Mouse (Mus musculus) layer of hippocampus, adult 9-10 months (tissue): Measurements from ENCODE around the gene Entpd1.

Experiments
- DNase-seq: peaks from one replicate; pipeline ENCODE4 v3.0.0; 2022; ENCODE audit warnings: low spot score

Gene Entpd1

GRCm38 (mm10) chr19:40726148-40726547 lies 114.0 kb downstream of the Entpd1 start:
- no peak for DNase-seq

GRCm38 (mm10) chr19:40726614-40727013 lies 114.4 kb downstream of the Entpd1 start:
- DNase-seq, result no peak

- no peak for DNase-seq
Measured at GRCm38 (mm10) chr19:40728213-40728612, 116.0 kb downstream of the Entpd1 start.

GRCm38 (mm10) chr19:40728732-40729420 lies 116.7 kb downstream of the Entpd1 start:
- DNase-seq, result no peak

- no peak for DNase-seq
Measured at GRCm38 (mm10) chr19:40733409-40733808, 121.2 kb downstream of the Entpd1 start.

- no peak for DNase-seq
Measured at GRCm38 (mm10) chr19:40733849-40734248, 121.7 kb downstream of the Entpd1 start.

- no peak for DNase-seq
Measured at GRCm38 (mm10) chr19:40736680-40737512, 124.7 kb downstream of the Entpd1 start.

- no peak for DNase-seq
Measured at GRCm38 (mm10) chr19:40737613-40738012, 125.4 kb downstream of the Entpd1 start.

GRCm38 (mm10) chr19:40738683-40739324 lies 126.6 kb downstream of the Entpd1 start:
- DNase-seq, result no peak

- DNase-seq, result peak; percentile 44
Measured at GRCm38 (mm10) chr19:40746603-40747002, 134.4 kb downstream of the Entpd1 start.

GRCm38 (mm10) chr19:40748559-40748958 lies 136.4 kb downstream of the Entpd1 start, which contains the start of gene Cc2d2b:
Gene Cc2d2b (plus strand): TSS chr19:40748753.
- no peak for DNase-seq

- no peak for DNase-seq
Measured at GRCm38 (mm10) chr19:40754311-40754710, 142.1 kb downstream of the Entpd1 start.

- no peak for DNase-seq
Measured at GRCm38 (mm10) chr19:40760071-40760470, 147.9 kb downstream of the Entpd1 start.

- DNase-seq, result peak; percentile 44
Measured at GRCm38 (mm10) chr19:40762023-40762759, 150.0 kb downstream of the Entpd1 start.

GRCm38 (mm10) chr19:40767189-40767588 lies 155.0 kb downstream of the Entpd1 start:
- DNase-seq, result no peak

GRCm38 (mm10) chr19:40769341-40769770 lies 157.2 kb downstream of the Entpd1 start:
- DNase-seq, result no peak

GRCm38 (mm10) chr19:40788004-40788714 lies 176.0 kb downstream of the Entpd1 start:
- no peak for DNase-seq

- DNase-seq, result no peak
Measured at GRCm38 (mm10) chr19:40788715-40789084, 176.5 kb downstream of the Entpd1 start.
